Mouse (Mus musculus) layer of hippocampus, adult 18-20 months (tissue): ENCODE results near the gene Tdrd7. TPM values are rescaled to one million over a fixed set of nuclear protein-coding genes. Genes with fewer than 3 reads are reported as not detected.

Source experiments
- DNase-seq, 2 experiments: peaks; one replicate each; pipeline ENCODE4 v3.0.0; 2022; ENCODE audit warnings: low spot score in 2 of 2
- total RNA-seq, 2 experiments: library from RNA; stranded (reverse); gene quantifications; 2 replicates each; pipeline ENCODE4 v1.2.3; 2021

Gene Tdrd7
- total RNA-seq, 2 experiments from 2014 or later = 29.3 to 30.8 TPM

DNA sequence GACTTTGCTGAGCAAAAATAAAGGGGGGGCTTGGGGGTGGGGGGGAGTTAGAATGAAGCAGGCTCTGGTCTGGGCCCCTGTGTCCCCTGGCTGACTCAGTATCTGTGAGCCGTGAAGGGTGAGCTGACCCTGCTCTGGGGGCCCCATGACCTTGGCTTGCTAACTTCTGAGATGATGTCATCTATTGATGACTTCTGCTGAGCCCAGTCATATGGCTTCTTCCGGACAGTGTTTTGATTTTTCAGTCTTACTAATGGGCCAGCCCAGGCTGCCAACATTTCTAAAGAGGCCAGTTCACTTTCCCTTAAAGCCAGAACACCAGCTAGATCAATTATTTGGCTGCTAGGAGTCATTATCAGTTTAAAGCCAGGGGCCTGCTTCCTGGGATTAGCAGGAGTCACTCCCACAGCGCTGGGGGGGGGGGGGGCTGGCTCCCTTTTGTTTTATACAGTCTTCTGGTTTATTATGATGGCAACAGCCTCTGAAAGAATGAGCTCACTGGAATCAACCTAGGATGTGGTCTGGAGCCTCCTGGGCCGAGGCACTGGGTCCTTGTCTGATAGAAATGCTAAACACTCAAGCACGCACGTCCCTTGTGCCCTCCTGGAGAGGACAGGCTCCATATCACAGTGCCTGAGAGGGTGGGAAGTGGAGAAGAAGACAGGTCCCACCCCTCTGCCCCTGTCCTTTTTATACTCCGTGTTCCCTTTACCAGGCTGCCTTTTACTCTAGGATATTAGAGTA is 76.8 kb downstream of the Tdrd7 start:
- DNase-seq = no peak

DNA sequence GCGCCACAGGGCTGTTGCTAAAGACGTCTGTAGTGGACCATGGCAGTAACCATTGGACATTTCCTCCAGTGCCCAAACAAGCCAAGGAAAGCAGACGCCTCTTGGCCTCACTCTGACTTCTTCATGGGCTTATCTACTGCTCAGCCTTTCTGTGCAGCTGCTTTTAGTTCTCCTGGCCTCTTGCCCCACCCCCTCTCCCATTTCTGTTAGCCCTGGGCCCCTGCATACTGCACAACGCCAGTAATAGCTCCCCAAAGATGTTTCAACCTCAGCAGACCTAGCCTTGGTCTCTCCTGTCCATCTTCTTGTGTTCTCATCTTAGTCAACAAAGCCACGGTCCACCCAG is 77.3 kb downstream of the Tdrd7 start:
- DNase-seq = no peak

DNA sequence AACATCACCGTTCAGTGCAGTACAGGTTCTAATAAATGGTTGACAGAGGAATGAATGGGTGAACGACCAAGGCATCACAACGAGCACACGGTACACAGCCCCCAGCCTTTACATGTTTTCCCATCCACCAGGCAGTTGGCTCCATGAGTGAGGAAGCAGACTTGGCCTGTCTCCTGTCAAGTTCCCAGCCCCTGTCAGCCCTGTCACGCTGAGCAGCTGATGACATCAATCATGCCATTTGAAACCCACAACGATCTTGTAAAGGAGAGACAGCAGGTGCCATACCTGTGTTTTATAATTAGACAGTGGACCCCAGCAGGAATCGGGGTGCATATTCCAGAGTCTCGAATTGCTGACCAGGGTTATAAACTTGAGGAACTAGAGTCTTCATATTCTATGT is 78.2 kb downstream of the Tdrd7 start:
- DNase-seq = no peak

DNA sequence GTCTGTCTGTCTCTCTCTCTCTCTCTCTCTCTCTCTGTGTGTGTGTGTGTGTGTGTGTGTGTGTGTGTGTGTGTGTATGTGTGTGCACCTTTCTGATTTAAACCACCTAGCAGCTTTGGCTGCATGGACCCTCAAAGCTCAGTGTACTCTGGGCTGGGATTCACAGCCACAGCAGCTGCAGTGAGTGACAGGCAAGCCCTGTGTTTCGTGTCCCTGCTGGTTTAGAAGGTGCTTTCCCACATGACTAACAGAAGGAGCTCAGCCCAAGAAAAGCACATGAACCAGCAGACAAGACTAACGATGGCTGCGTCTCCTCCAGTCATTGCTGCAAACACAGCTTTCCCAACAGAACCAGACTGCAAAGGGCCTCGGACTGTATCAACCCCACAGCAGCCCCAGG is 82.8 kb downstream of the Tdrd7 start:
- DNase-seq = no peak

DNA sequence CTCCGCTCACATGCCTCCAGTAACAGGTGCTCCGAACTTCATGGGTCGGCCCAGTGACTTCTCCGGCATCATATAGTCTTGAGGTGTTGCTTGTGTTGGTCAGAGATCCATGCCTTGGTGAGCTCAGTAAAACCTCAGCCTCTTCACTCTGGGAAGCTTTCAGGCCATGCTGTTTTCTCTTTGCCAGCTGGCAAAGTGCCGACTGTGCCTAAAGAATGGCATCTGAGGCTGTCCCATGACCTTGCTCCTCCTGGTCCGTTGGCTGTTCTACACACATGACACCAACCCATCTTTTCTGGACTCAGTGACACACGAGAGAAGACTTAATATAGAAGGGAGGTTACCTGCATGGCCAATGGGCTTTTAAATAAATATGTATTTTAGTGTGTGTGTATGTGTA is 83.3 kb downstream of the Tdrd7 start:
- no peak for DNase-seq

DNA sequence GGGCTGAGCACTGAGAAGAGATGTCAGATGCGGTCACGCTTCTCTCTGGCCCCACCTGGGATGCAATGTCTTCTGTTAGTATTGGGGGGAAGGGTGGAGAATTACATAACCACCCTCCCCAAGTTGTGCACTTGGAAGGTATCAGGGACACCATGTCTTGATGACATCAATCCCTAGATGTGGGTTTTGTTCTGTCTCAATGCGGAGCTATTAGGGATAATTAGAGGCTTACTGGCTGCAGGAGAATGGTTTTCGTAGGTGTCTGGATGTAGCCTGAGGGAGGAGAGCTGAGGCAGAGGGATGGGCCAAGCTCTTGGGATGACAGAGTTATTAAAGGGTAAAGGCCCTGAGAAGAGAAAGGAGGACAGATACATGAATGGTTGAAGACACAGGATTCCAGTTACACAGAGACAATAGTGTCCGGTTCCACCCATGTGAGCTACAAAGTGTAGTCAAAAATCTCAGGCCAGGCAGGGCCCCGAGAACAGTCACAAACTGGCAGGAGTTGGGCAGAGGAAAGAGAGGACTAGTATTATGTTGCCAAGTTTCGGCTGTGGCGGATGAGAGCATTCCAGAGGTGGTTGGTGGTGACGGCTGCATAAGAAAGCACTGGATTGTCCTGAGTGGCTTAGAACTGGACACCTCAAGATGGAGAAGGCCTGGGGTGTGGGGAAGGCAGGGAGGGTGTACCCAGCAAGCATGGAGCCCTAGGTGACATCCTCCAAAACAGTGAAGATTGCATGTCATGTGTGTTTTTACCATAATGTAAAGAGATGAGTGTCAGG is 88.4 kb downstream of the Tdrd7 start:
- no peak for DNase-seq

DNA sequence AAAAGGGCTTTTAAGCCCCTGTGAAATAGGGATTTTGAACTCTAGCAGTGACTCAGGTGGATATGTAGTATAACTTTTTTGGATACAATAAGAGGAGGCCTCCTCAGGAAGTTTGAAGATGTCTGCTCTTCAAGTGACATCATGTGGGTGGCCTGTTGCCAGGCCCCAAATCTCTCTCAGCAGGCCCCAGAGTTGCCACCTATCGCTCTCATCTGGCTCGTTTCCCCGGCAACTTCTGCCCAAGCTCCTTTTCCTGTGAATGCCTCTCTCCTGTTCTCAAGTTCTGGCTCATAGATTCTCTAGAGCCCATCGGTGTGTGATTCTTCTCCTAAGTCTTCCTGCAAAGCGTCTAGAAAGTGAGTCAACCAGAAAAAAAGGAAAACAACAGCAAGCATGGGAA is 91.0 kb downstream of the Tdrd7 start:
- no peak for DNase-seq

DNA sequence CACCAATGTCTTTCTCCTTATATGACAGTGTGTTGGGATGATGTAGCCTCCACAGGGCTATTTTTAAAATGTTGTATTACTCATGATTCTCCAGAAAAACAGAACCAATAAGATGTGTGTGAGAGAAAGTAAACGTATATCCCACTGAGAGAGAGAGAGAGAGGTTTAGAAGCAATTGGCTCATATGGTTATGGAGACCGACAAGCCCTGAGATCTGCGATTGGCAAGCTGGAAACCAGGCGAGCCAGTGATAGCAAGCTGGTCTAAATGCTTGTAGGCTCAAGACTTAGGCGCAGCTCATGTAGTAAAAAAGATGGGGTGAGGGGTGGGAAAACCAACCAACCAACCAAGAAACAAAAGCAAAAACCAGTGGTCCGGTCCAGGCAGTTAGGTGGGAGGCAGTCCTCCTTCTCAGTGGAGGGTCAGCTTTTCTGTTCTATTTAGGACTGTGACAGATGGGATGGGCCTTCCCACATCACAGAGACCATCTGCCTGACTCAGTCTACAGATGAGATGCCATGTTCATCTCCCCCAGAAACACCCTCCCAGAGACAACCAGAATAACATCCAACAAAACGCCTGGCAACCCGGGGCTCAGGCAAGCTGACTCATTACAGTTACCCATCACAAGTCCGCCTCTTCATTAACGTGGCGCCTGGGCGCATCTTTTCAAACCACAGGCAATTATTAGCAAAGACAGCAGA is 96.3 kb downstream of the Tdrd7 start:
- peak; percentile 89 to 95 for DNase-seq

DNA sequence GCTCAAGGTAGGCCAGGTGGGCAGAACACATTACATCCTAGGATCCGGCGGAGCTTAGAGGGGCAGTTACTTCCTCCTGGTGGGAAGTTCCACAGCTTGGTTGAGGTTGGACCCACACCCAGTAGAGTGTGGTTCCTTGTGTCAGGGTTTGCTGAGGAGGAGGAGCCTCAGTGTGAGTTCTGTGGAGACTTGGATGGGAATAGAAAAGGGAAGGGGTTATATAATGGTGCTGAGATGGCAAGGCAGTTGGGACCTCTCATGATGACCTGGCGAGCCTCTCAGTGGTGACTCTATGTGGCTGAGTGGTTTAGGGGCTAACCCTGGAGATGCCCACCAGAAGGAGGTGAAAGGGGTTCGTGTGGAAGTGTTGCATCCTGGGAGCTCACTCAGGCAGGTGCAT is 98.7 kb downstream of the Tdrd7 start:
- no peak for DNase-seq

DNA sequence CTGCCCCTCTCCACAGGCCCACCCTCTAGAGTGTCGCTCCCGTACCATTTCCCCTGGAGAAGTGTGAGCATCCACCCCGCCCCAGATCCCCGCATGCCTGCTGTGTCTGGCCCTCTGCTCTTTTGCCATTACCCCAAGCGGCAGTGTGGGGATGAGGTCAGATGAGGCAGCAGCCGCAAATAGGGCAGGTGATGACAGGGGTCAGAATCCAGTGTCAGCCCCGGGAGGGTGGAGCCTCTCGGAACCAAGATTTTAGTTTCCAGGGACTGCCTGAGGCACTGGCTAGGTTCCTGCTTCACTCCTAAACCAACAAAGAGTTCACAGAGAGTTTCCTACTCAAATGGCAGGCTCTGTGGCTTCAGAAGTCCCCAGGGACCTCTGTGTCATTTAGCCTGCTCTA is 99.1 kb downstream of the Tdrd7 start:
- DNase-seq = no peak

DNA sequence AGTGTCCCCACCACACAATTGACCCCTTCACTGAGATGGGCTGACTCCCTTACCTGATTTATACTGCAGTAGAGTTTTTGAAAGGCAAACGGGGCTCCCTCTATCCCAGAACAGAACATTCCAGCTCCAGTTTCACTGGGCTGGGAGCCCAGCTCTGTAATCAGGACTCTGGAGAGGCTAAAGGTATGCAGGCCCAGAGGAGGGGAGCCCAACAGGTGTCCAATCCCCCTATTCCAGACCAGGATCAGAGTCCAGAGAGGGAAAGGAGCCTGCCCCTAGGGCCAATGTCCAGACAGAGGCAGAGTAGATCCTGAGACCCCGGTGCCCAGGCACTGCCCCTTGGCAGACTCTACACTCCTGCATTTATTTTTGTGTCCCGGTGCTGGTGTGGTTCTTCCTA is 99.8 kb downstream of the Tdrd7 start:
- no peak for DNase-seq

DNA sequence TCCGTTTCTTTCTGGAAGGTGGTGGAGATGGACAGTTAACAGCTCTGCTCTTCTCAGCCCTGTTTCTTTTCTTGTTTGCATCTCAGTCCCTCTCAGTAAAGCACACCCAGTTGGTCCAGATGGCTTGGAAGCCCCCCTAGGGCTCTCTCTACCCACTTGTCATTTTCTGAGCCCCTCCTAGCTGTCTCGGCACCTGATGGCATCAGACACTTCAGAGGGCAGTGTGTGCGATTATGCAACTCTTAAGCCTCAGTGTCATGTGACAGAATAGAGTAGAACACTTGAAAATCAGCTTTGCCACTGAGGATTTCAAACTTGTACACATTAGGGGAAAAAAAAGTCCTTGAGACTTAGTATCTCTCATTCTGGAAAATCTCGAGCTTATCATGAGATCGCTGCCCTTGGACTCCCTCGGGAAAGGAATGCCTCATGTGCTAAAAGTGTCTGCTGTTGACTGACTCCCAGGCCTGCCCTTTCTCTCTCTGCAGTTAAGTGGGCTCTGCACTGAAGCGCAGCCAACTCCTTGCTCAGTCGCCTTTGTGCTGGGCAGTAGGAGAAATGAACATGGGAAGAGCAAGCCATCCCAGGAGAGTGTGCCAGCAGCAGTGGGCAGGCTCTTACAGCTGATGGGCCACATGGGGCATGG is 100.7 kb downstream of the Tdrd7 start:
- DNase-seq = no peak

DNA sequence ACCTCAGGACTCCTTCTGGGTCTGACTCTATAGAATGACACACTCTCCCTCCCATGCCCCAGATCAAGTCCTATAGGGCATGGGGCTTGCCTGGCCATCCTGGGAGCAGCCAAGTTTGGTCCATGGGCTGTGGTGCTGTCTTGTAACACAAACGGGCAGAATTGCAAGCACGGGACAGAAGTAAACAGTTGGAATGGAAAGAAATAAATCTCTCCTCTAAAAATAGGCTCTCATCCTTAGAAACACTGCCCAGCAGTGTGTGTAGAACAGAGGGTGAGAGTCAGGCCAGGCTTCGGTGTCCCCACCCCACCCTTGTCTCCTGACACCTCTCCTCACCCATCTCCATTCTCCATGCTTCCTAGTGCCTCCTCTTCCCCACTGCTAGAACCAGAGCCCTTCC is 102.9 kb downstream of the Tdrd7 start:
- DNase-seq = no peak

DNA sequence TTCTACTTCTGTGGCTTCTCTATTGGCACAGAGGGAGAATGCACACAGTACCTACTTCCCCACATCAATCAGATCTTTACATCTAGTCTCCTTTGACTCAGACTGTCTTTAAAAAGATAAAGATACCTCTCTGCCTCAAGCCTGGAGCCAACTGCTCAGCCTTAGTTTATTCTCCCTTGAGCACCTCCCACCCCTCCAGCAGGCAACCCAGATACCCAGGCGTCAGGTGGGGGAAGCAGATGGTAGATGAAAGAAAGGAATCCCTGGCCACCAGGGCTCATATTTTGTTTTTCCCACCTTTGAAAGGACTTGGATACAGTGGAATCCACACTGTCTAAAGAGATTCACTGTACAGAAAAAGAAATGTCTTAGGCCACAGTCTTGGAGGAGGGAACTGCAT is 103.4 kb downstream of the Tdrd7 start:
- no peak for DNase-seq

DNA sequence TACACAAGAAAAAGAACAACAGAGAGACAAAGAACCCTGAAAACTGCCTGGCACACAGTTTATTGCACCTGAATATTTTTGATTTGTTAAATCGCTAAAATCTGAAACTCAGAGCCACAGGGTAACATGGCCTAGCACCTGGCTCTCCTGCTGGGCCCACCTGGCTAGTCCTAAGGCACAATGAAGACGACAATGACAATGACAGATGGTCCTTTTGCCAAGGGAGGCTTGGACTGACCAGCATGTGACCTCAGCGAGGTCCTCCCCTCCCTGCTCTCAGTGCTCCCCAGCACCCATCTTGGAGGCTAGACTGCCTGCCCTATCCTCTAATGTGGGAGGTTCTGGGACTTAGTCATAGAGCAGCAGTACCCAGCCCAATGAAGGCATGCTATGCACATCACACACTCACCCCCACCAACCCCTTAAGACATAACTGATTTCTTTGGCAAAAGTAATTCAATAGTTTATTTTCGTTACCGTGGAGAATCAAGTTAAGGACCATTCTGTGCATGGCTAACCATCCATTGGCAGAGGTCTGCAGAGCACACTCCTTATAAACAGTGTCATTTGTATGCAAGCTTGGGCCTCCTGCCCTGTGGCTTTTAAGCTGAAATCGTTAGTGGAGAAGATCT is 104.8 kb downstream of the Tdrd7 start:
- no peak for DNase-seq

DNA sequence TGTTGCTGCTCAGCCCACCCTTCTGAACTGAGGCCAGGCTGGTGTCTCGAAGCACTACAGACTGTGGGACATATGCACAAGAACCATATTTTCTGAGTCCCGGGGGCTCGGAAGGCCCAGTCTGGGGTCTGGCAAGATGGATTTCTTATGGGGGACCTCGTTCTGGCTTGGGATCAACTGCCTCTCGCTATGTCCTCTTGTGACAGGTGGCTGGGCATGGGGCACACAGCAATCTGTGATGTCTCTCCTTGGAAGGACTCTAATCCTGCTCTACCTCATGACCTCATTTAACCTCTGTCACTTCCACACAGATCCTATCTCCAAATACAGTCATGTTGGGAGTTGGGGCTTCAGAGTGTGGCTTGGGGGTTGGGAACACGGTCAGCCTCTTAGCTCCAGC is 107.5 kb downstream of the Tdrd7 start:
- DNase-seq = no peak

DNA sequence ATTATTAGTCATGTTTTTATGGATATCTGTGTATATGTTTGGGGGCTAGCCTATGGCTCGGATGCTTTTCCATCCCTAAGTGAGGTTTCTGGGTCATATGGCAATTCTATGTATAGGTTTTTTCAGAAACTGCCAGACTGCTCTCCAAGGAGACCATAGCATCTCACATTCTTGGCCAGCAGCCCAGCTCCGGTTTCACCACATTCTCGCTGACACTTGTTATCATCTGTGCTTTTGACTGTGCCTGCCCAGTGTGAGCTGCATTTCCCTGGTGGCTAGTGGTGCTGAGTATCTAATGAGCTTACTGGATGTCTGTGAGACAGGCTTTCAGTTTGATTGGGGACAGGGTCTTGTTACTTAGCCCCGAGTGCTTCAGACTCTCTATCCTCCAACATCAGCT is 108.6 kb downstream of the Tdrd7 start:
- peak in 1 of 2 experiments; percentile 56 for DNase-seq

DNA sequence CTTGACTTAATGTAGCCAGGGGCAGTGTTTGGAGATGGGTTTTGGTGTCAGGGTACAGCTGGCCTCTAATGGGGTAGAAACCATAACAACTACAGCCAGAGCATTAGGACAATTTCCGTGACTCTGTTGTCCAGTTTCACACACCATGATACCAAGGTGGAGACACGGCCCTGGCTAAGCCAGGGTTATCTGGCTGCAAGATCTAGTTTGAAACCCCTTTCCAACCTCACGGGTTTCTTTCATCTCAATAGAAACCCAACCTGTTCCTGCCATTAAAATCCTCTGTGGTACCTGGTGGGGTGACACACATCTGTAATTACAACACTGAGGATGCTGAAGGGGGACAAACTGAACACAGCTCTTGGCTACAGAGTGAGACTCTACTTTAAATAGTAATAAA is 110.5 kb downstream of the Tdrd7 start:
- no peak for DNase-seq

DNA sequence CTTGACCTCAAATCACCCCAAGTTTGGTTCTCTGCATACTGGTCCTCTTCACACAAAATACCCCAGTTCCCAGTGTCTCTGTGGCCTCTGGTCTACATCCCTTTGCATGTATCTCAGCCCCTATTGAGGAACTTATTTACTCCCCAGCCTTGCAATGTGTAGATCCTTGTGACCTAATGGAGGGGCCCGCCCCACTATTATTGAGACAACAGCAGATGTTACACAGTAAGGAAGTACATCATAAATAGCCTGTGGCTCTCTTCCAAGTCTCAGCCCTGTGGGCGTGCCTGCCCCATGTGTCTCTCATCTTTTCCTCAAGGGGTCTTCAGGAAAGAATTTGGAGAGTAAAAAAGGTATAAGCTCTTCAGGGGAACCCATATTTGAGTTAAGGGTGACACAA is 111.8 kb downstream of the Tdrd7 start:
- DNase-seq = no peak

DNA sequence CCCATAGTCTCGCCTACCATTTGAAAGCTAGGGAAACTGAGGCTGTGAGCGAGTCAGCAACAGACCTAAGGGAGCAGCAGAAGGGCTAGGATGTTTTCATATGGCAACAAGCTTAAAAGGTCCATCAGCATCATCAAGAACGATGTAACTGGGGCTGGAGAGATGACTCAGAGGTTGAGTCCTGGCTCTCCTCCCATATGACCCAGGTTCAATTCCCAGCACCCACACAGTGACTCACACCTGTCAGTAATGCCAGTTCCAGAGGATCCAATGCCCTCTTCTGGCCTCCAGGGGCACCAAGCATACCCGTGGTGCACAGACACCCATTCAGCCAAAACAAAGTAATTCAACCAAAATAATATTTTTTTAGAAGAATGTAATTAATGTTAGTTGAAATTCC is 115.1 kb downstream of the Tdrd7 start:
- no peak for DNase-seq

DNA sequence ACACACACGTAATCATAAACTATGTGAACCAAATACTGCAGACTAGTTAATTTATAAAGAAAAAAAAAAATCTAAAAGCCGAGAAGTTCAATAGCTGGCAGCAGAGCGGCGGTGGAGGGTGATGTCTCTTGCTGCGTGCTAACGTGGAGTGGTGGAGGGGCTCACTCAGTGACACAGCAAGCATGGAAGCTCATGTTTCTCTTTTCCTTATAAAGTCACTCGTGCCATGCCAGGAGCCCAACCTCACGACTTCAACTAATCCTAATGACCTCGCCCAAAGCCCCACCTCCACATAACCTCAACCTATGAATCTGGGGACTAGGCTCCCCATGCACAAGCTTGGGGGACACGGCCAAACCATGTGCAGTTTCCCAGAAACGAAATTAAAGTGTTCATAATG is 117.4 kb downstream of the Tdrd7 start:
- DNase-seq = no peak
